29 mouse cellular contexts compared by ENCODE assay signal in genomic region chr19:46204166-46204565, GRCm38 (mm10). TPM values are rescaled to one million over a fixed set of nuclear protein-coding genes. Genes with fewer than 3 reads are reported as not detected.
"Had no signal": no experiment of that assay in that cellular context is flagged by ENCODE, and none has a peak within 500 bp of the region (broad histone marks: within the 10 kb centered on the region; RNA-seq: fewer than 3 reads in every experiment).

No protein-coding gene starts in this region.

- DNase-seq: gastrocnemius, adult 2 months; gastrocnemius, postnatal 10 days; gastrocnemius, postnatal 25 days; heart, adult 18-20 months; heart, postnatal 10 days; heart, postnatal 4 days; kidney, adult 18-20 months; kidney, postnatal 25 days; liver, embryonic 13.5 days had no signal

- H3K4me3 ChIP-seq: gastrocnemius, adult 2 months; heart, embryonic 10.5 days; heart, embryonic 12.5 days; hindbrain, embryonic 10.5 days; hindbrain, embryonic 12.5 days; intestine, embryonic 15.5 days; layer of hippocampus, adult 2 months; left cerebral cortex, adult 2 months; limb, embryonic 10.5 days; limb, embryonic 12.5 days; liver, embryonic 13.5 days; liver, embryonic 15.5 days had no signal

- H3K9ac ChIP-seq: heart, embryonic 12.5 days; hindbrain, embryonic 12.5 days; hindbrain, embryonic 14.5 days; intestine, embryonic 15.5 days; limb, embryonic 12.5 days; liver, embryonic 13.5 days; liver, embryonic 15.5 days had no signal

- H3K4me1 ChIP-seq: heart, embryonic 10.5 days; heart, embryonic 12.5 days; hindbrain, embryonic 10.5 days; intestine, embryonic 15.5 days; limb, embryonic 10.5 days; limb, embryonic 12.5 days; liver, embryonic 13.5 days; liver, embryonic 15.5 days had no signal

- H3K27me3 ChIP-seq: heart, embryonic 12.5 days; hindbrain, embryonic 12.5 days; intestine, embryonic 15.5 days; limb, embryonic 12.5 days; liver, embryonic 13.5 days; liver, embryonic 15.5 days had no signal

- H3K36me3 ChIP-seq: heart, embryonic 10.5 days; hindbrain, embryonic 10.5 days; hindbrain, embryonic 12.5 days; intestine, embryonic 15.5 days; limb, embryonic 10.5 days; limb, embryonic 12.5 days; liver, embryonic 13.5 days; liver, embryonic 15.5 days had no signal

- H3K27ac ChIP-seq: gastrocnemius, adult 2 months; heart, embryonic 10.5 days; hindbrain, embryonic 10.5 days; hindbrain, embryonic 12.5 days; hindbrain, embryonic 14.5 days; intestine, embryonic 15.5 days; kidney, postnatal 0 days; layer of hippocampus, adult 2 months; left cerebral cortex, adult 2 months; limb, embryonic 10.5 days; limb, embryonic 12.5 days; liver, embryonic 13.5 days; liver, embryonic 15.5 days had no signal

RNA-seq across cellular contexts. Expression of gene Pitx3, which starts 56.0 kb away (rescaled TPM):
- total RNA-seq: granulocyte monocyte progenitor cell, adult 5-6 weeks; heart, postnatal 4 days; layer of hippocampus, adult 2 months; layer of hippocampus, postnatal 10 days; layer of hippocampus, postnatal 25 days; left cerebral cortex, adult 2 months; left cerebral cortex, postnatal 14 days; left cerebral cortex, postnatal 36 days had no signal
- polyA plus RNA-seq: hindbrain, embryonic 10.5 days; hindbrain, embryonic 14.5 days; inflammation-experienced regulatory T-cells, adult 6 months; intestine, embryonic 15.5 days; intestine, postnatal 0 days; kidney, embryonic 14.5 days; kidney, postnatal 0 days had no signal
